Mouse (Mus musculus) cerebellum, postnatal 14 days (tissue): ENCODE results near the gene Kif1c.
A peak's percentile ranks its signal among the peaks of the same experiment; 100 is the strongest.

Source experiments
- DNase-seq, 2 experiments: peaks; one replicate each; pipeline ENCODE4 v3.0.0; 2021; ENCODE audit warnings: mixed read lengths in 2 of 2

Gene Kif1c

GRCm38 (mm10) chr11:70667271-70668150 is 32.8 kb upstream of the Kif1c start:
- no peak for DNase-seq

GRCm38 (mm10) chr11:70668335-70668770 is 32.0 kb upstream of the Kif1c start:
- DNase-seq, result peak; percentile 87

GRCm38 (mm10) chr11:70668771-70669505 is 31.4 kb upstream of the Kif1c start, which contains the start of gene Spag7:
Spag7 (minus strand) TSS chr11:70669416.
- peak; percentile 96 for DNase-seq

GRCm38 (mm10) chr11:70669582-70670345 is 30.6 kb upstream of the Kif1c start:
- DNase-seq, result peak; percentile 83 to 87

GRCm38 (mm10) chr11:70670483-70670882 is 29.9 kb upstream of the Kif1c start:
- DNase-seq, result peak in 1 of 2 experiments; percentile 35

- no peak for DNase-seq
Measured at GRCm38 (mm10) chr11:70671333-70672047, 28.9 kb upstream of the Kif1c start.

- no peak for DNase-seq
Measured at GRCm38 (mm10) chr11:70674014-70674413, 26.3 kb upstream of the Kif1c start.

- DNase-seq, result no peak
Measured at GRCm38 (mm10) chr11:70674501-70674900, 25.8 kb upstream of the Kif1c start.

- DNase-seq, result no peak
Measured at GRCm38 (mm10) chr11:70678092-70678491, 22.3 kb upstream of the Kif1c start.

GRCm38 (mm10) chr11:70678576-70678975 is 21.8 kb upstream of the Kif1c start:
- DNase-seq, result no peak

GRCm38 (mm10) chr11:70679361-70679760 is 21.0 kb upstream of the Kif1c start:
- no peak for DNase-seq

GRCm38 (mm10) chr11:70679894-70680293 is 20.5 kb upstream of the Kif1c start:
- no peak for DNase-seq

GRCm38 (mm10) chr11:70681170-70681569 is 19.2 kb upstream of the Kif1c start:
- DNase-seq, result no peak

- peak; percentile 58 to 81 for DNase-seq
Measured at GRCm38 (mm10) chr11:70681897-70682581, 18.3 kb upstream of the Kif1c start.

- no peak for DNase-seq
Measured at GRCm38 (mm10) chr11:70683640-70684039, 16.7 kb upstream of the Kif1c start.

- DNase-seq, result peak; percentile 71 to 75
Measured at GRCm38 (mm10) chr11:70686901-70687566, 13.3 kb upstream of the Kif1c start.

- peak; percentile 95 for DNase-seq
Measured at GRCm38 (mm10) chr11:70687601-70688199, 12.6 kb upstream of the Kif1c start, which contains the start of gene Camta2. Camta2 (minus strand) TSS chr11:70688105.

GRCm38 (mm10) chr11:70688372-70688771 is 12.0 kb upstream of the Kif1c start:
- no peak for DNase-seq

- no peak for DNase-seq
Measured at GRCm38 (mm10) chr11:70689578-70689977, 10.8 kb upstream of the Kif1c start.

- no peak for DNase-seq
Measured at GRCm38 (mm10) chr11:70693504-70693903, 6.8 kb upstream of the Kif1c start.
